Mouse (Mus musculus): ENCODE results near the gene Tpst2.
A peak's percentile ranks its signal among the peaks of the same experiment; 100 is the strongest.

Gene Tpst2

DNA sequence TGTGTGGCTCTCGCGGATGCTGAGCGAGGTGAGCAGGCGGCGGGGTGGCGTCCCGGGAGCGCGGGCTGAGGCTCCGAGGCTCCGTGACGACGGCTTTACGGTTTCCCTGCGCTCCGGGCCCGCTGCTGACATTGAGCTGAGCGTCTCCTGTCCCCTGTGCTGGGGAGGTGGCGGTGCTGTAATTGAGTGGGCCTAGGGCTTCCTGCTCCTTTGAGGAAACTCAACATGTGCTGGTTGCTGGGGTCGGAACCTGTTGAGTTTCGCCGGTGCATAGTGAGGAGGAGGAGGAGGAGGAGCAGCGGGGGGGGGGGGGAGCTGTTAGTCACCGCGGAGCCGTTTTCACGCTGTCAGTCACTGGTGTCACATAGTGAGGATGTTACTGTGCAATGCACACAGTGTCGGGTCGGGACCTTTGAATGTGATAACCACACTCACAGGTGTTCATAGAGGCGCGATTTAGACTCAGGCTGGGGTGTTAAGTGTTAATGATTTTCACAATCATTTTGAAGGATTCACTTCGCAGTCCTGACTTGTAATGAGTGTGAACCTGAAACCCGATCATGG, 50.0 kb downstream of the Tpst2 start:
- no peak for DNase-seq (ENCODE audit: low spot score in 2 of 2)

DNA sequence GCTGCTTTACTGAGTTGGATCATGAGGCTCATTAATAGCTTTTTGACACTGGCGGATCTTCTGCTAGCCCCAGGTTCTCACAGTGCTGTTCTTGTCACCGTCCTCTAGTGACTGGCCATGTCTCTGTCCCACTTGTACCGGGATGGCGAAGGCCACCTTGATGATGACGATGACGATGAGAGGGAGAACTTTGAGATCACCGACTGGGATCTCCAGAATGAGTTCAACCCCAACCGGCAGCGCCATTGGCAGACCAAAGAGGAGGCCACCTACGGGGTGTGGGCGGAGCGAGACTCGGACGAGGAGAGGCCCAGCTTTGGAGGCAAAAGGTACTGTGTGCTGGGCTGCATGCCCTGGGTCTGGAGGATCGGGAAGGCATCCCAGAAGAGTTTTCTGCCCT, 51.4 kb downstream of the Tpst2 start:
- DNase-seq (ENCODE audit: low spot score in 2 of 2): no peak

GRCm38 (mm10) chr5:112329805-112330564, 53.5 kb downstream of the Tpst2 start:
- DNase-seq (ENCODE audit: low spot score in 2 of 2): no peak

- peak; percentile 34 to 40 for DNase-seq (ENCODE audit: low spot score in 2 of 2)
Observed at GRCm38 (mm10) chr5:112335473-112335872, 59.0 kb downstream of the Tpst2 start.

GRCm38 (mm10) chr5:112337004-112337403, 60.5 kb downstream of the Tpst2 start:
- DNase-seq (ENCODE audit: low spot score in 2 of 2): no peak

DNA sequence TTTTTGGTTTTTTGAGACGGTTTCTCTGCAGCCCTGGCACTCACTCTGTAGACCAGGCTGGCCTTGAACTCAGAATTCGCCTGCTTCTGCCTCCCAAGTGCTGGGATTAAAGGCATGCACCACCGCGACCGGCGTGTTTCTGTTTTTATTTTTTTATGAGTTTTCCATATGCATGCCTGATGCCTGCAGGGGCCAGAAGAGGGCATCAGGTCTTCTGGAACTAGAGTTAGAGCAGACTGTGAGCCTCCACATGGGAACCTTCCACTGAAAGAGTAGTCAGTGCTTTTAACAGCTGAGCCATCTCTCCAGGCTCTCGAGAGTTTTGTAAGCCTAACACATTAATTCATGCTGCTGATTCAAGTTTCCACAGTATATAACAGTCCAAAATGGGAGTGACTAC, 62.7 kb downstream of the Tpst2 start:
- no peak for DNase-seq (ENCODE audit: low spot score in 2 of 2)

GRCm38 (mm10) chr5:112342463-112343204, 66.1 kb downstream of the Tpst2 start, which contains the start of the genes Srrd and Hps4:
Gene Srrd, minus strand, starts transcription at chr5:112343040.
Gene Hps4, plus strand, starts transcription at chr5:112343083.
- peak; percentile 74 to 76 for DNase-seq (ENCODE audit: low spot score in 2 of 2)

- no peak for DNase-seq (ENCODE audit: low spot score in 2 of 2)
Observed at GRCm38 (mm10) chr5:112343205-112343595, 66.7 kb downstream of the Tpst2 start.

DNA sequence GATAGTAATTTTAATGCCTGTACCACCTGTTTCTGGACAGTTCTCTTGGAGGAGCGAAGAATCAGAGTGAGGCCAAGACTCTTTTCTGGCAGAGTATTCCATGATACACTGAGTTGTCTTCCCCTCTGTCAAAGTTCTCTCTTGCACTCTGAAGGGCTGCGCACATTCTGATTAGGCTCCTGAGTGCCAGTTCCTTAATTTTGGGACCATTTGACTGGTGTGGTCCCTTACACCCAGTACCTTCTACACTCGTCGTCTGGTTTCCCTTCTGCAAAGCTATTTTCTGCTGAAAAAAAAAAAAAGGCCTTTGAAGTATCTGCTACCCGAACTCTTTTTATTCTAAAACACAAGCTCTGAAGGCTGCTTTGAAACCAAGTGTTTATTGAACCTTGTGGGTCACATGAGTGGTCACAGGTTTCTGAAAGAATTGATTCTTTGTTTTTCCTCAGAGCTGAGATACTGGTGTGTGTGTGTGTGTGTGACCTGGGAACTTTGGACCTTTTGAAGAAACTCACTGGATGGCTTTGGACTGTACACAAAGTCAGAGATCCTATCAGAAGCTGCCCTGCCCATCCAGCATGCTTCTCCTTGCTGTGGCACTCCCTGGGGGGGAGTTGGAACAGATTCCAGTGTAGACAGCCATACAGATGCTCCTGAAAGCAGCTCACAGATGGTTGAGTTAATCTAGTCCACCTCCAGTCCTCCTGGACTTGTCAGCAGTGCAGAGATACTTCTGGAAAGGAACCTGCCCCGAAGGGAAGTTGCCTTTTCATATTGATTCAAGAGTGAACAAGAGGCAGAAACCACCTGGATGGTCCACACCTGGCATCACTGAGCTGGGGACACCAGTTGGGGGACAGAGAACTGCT, 67.8 kb downstream of the Tpst2 start:
- no peak for DNase-seq (ENCODE audit: low spot score in 2 of 2)

- no peak for DNase-seq (ENCODE audit: low spot score in 2 of 2)
Observed at GRCm38 (mm10) chr5:112346211-112346965, 69.9 kb downstream of the Tpst2 start.

GRCm38 (mm10) chr5:112349169-112349568, 72.7 kb downstream of the Tpst2 start:
- no peak for DNase-seq (ENCODE audit: low spot score in 2 of 2)

DNA sequence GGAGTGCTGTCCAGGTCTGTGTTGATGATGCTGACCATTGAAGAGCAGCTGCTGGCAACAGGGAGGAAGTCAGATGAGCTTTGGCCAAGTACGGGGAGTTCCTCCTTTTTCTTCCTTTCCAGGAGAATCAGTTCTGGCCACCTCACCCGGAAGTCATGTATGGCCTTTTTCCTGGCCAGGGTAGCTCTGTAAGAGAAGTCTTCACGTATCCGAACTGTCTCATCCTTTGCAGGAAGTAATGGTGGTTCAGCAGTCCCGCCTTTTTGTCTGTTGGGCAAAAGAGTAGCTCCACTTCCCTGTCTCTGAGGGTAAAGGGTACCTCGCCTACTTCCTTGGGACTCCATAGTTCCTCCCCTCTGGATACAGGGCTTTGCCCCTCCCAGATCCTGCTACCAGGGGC, 79.0 kb downstream of the Tpst2 start:
- DNase-seq (ENCODE audit: low spot score in 2 of 2): no peak

GRCm38 (mm10) chr5:112355910-112356309, 79.4 kb downstream of the Tpst2 start, which contains the start of gene Gm6583:
Gene Gm6583, minus strand, starts transcription at chr5:112356033.
- no peak for DNase-seq (ENCODE audit: low spot score in 2 of 2)

DNA sequence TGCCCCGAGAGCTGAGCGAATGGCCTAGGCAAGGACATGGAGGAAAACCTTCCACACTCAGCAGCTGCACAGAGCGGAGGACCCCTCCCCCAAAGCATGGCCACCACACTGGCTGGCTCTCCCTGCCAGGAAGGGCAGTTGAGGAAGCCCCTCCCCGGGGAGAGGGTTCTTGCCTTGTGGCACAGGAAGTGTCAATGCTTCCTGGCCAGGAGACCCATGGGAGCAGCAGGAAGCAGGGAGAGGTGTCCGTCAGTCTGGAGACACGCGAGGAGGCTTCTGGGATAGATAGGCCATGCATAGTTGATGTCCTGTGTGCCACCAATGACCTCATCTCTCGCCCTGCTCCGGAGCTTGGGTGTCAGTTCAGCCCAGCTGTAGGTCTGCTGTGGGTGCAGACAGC, 79.8 kb downstream of the Tpst2 start:
- DNase-seq (ENCODE audit: low spot score in 2 of 2): no peak

DNA sequence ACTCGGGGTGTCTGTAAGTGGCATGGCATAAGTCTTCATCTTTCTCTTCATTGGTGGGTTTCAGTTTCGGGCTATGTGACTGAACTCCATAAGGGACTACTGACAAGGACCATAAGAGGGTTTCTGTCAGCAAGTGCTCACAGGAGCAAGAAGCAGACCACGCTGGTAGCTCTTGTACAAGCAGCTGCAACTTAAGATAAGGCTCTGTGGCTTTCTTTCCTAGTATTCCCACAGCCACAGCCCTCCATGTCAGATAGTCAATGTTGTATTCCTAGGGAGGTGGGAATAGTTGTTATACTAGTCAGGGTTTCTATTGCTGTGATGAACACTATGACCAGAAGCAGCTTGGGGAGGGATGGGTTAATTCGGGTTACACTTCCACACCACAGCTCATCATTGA, 83.0 kb downstream of the Tpst2 start:
- DNase-seq (ENCODE audit: low spot score in 2 of 2): no peak

- DNase-seq (ENCODE audit: low spot score in 2 of 2): no peak
Observed at GRCm38 (mm10) chr5:112360077-112360476, 83.6 kb downstream of the Tpst2 start.

DNA sequence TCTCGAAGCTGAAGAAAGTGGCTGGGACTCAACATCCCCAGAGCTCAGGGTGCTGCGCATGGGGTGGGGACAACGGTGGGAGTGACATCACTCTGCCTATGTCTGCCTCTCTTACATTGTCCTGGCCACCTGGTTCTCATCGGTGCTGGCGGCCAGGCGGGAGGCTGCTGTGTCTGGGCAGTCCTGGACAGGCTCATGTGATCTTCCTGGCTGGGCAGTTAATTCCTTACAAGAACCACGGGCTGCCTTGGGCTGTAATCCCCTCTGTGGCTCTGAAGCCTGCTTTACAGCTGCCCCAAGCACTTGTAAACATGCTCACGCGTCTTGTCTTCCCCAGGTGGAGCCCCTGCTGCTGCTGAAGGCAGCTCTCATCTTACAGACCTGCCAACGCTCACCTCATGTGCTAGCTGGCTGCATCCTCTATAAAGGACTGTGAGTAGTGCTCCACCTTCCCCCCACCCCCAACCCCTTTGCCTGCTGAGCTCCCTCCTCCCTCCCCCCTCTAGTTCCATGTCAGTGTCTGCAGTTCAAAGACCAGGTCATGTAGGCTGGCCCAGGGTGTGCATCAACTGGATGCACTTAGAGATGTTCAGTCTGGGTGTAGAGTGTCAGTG, 87.8 kb downstream of the Tpst2 start:
- no peak for DNase-seq (ENCODE audit: low spot score in 2 of 2)
